Mouse (Mus musculus): ENCODE data around the gene Cep78. TPM values are rescaled to one million over a fixed set of nuclear protein-coding genes. Genes with fewer than 3 reads are reported as not detected.
A peak's percentile ranks its signal among the peaks of the same experiment; 100 is the strongest.

Gene Cep78
- polyA plus RNA-seq, 1 experiment from 2014 or later: 22.0 TPM

DNA sequence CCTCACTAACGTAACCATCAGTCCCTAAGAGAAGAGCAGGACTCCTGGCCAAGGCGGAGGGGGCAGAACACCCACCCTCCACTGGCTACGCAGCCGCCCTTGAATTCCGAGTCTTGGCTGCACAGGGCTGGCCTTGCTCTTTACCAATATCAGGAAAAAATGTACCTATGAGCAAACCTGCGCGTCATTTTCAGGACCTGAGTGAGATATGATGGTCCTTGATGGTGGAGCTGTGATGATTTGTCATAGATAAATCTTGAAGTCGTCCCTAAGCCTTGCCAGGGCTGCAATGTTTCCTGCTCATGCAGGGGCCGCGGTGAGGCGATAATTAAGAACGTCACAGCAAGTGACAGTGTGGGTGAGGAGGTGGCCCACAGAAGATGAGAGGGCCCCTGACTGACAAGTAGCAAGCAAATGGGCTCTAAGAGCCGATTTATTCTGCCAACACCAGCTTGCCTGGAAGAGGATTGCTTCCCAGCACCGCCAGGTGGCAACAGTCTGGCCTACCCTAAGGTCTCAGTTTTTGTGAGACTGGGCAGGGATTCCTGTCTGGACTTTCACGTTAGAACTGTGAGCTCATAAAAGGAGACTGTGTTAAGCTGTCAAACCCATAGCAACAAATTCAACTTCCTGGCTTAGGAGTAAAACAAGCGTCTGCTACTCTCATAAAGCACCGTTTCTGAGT, 21.6 kb downstream of the Cep78 start:
- Histone ChIP-seq H3K4me1 (peaks cover 3% of the 10 kb centered on the region; the same call in 1 of the 2 replicates), H3K9me3 (no peaks in the 10 kb centered on the region), H3K4me3 (no peak overlapping the region), H3K36me3 (peaks cover 26% of the 10 kb centered on the region), H3K27ac (no peak overlapping the region), H3K4me2 (no peak overlapping the region), H3K27me3 (no peaks in the 10 kb centered on the region), H3K9ac (no peak overlapping the region)
- no peak for ATAC-seq (ENCODE audit: insufficient number of reproducible peaks, low FRiP score, low TSS enrichment, low read depth)
- 80% methylated on average over 17 of the region's 17 CpGs for WGBS

- WGBS: 64% methylated on average over 13 of the region's 13 CpGs
- H3K9ac ChIP-seq: no peak overlapping the region
- no peak overlapping the region for H3K27ac ChIP-seq
- no peak overlapping the region for H3K4me2 ChIP-seq
- no peaks in the 10 kb centered on the region for H3K27me3 ChIP-seq
- H3K9me3 ChIP-seq: no peaks in the 10 kb centered on the region
- no peak overlapping the region for H3K4me3 ChIP-seq
- no peak for ATAC-seq (ENCODE audit: insufficient number of reproducible peaks, low FRiP score, low TSS enrichment, low read depth)
- H3K4me1 ChIP-seq: peaks cover 3% of the 10 kb centered on the region; the same call in 1 of the 2 replicates
- peaks cover 26% of the 10 kb centered on the region for H3K36me3 ChIP-seq
Measured at GRCm38 (mm10) chr19:15962313-15962712, 22.5 kb downstream of the Cep78 start.

DNA sequence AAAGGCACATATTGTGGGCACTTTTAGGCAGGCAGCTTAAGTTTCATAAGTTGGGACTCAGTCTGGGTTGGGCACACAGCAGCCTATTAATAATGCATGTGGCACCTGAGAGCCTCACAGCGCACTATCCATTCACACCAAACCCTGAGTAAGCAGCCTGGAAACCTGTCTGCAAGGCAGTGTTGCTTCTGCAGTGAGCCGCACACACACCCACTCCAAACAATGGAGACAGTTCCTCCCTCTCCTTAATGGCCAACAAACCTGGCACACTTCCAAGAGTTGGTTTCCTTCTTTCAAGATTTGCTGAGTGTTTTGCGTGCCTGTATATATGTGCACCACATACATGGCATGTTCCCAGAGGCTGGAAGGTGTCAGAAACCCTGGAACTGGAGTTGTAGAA, 34.6 kb downstream of the Cep78 start:
- Histone ChIP-seq H3K4me2 (no peak overlapping the region), H3K27ac (no peak overlapping the region), H3K9ac (no peak overlapping the region), H3K27me3 (no peaks in the 10 kb centered on the region), H3K4me1 (peaks cover 3% of the 10 kb centered on the region; the same call in 1 of the 2 replicates), H3K36me3 (peaks cover 8% of the 10 kb centered on the region), H3K9me3 (no peaks in the 10 kb centered on the region), H3K4me3 (no peak overlapping the region)
- WGBS: 62% methylated on average over 3 of the region's 3 CpGs
- 0 out of 2 replicates have a peak, but pooled peaks have one; percentile 35 for ATAC-seq (ENCODE audit: insufficient number of reproducible peaks, low FRiP score, low TSS enrichment, low read depth)

DNA sequence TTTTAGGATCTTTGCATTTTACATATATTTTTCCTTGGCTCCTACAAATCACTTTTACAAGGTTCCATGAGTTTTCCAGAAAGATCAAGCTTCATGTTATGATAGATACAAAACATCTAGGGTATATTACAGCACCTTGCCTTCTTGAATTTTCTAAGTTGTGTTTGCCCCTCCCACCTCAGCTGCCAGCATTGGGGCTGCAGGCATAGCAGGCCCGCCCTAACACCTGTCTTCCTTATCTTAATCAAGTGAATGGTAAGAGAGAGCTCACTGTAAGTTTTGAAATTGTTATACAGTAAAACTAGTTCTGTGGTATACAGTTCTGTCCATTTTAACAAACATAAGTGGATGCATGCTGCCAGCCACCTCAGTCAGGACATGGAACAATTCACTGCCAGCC, 35.9 kb downstream of the Cep78 start:
- Histone ChIP-seq H3K9me3 (no peaks in the 10 kb centered on the region), H3K4me2 (no peak overlapping the region), H3K4me1 (peaks cover 3% of the 10 kb centered on the region; the same call in 1 of the 2 replicates), H3K27me3 (no peaks in the 10 kb centered on the region), H3K9ac (no peak overlapping the region), H3K4me3 (no peak overlapping the region), H3K27ac (no peak overlapping the region), H3K36me3 (no peaks in the 10 kb centered on the region)
- ATAC-seq (ENCODE audit: insufficient number of reproducible peaks, low FRiP score, low TSS enrichment, low read depth): no peak
- WGBS: 76% methylated on average over 1 of the region's 1 CpGs

DNA sequence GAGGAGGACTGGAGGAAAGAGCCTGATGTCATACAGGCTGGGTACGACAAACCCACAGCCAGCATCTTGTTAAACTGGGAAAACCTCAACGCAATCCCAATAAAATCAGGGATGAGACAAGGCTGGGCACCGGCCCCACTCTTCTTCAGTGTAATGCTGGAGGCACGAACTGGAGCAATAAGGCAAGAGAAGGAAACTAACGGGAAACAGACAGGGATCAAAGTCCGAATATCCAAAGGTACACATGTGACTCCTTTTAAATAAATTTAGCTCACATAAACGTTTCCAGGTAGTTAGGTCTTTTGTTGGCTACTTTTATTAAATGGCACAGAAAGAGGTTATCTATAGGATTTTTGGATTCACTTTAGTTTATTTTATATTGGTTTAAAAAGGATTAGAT, 36.4 kb downstream of the Cep78 start:
- Histone ChIP-seq H3K4me1 (peaks cover 3% of the 10 kb centered on the region; the same call in 1 of the 2 replicates), H3K9me3 (no peaks in the 10 kb centered on the region), H3K27ac (no peak overlapping the region), H3K27me3 (no peaks in the 10 kb centered on the region), H3K36me3 (no peaks in the 10 kb centered on the region), H3K9ac (no peak overlapping the region), H3K4me3 (no peak overlapping the region), H3K4me2 (no peak overlapping the region)
- WGBS: 48% methylated on average over 7 of the region's 7 CpGs
- ATAC-seq (ENCODE audit: insufficient number of reproducible peaks, low FRiP score, low TSS enrichment, low read depth): no peak

- Histone ChIP-seq H3K4me2 (no peak within 1 kb of the TSS), H3K9me3 (no peaks in the 10 kb centered on the region), H3K36me3 (no peaks in the 10 kb centered on the region), H3K4me3 (no peak within 1 kb of the TSS), H3K27me3 (no peaks in the 10 kb centered on the region), H3K27ac (peak within 1 kb of the TSS; percentile 63), H3K9ac (no peak within 1 kb of the TSS), H3K4me1 (peaks cover 3% of the 10 kb centered on the region; the same call in 1 of the 2 replicates)
- 77% methylated on average over 7 of the region's 7 CpGs for WGBS
- ATAC-seq (ENCODE audit: insufficient number of reproducible peaks, low FRiP score, low TSS enrichment, low read depth): no peak
Measured at GRCm38 (mm10) chr19:15947237-15947636, 37.6 kb downstream of the Cep78 start, which contains the start of gene Psat1. TSS of gene Psat1 (minus strand) at chr19:15947337.

GRCm38 (mm10) chr19:15946663-15947062, 38.1 kb downstream of the Cep78 start:
- Histone ChIP-seq H3K4me1 (peaks cover 3% of the 10 kb centered on the region; the same call in 1 of the 2 replicates), H3K9ac (no peak overlapping the region), H3K4me3 (no peak overlapping the region), H3K4me2 (no peak overlapping the region), H3K9me3 (no peaks in the 10 kb centered on the region), H3K27ac (peak overlapping the region; percentile 63; the same call in 1 of the 2 replicates), H3K27me3 (no peaks in the 10 kb centered on the region), H3K36me3 (no peaks in the 10 kb centered on the region)
- WGBS: 54% methylated on average over 10 of the region's 10 CpGs
- ATAC-seq (ENCODE audit: insufficient number of reproducible peaks, low FRiP score, low TSS enrichment, low read depth): no peak

- H3K4me2 ChIP-seq: no peak overlapping the region
- H3K9ac ChIP-seq: no peak overlapping the region
- H3K36me3 ChIP-seq: no peaks in the 10 kb centered on the region
- H3K9me3 ChIP-seq: no peaks in the 10 kb centered on the region
- H3K4me3 ChIP-seq: no peak overlapping the region
- H3K27ac ChIP-seq: no peak overlapping the region
- peaks cover 3% of the 10 kb centered on the region; the same call in 1 of the 2 replicates for H3K4me1 ChIP-seq
- no peak for ATAC-seq (ENCODE audit: insufficient number of reproducible peaks, low FRiP score, low TSS enrichment, low read depth)
- WGBS: 76% methylated on average over 7 of the region's 7 CpGs
- H3K27me3 ChIP-seq: no peaks in the 10 kb centered on the region
Measured at GRCm38 (mm10) chr19:15943117-15943423, 41.7 kb downstream of the Cep78 start.

DNA sequence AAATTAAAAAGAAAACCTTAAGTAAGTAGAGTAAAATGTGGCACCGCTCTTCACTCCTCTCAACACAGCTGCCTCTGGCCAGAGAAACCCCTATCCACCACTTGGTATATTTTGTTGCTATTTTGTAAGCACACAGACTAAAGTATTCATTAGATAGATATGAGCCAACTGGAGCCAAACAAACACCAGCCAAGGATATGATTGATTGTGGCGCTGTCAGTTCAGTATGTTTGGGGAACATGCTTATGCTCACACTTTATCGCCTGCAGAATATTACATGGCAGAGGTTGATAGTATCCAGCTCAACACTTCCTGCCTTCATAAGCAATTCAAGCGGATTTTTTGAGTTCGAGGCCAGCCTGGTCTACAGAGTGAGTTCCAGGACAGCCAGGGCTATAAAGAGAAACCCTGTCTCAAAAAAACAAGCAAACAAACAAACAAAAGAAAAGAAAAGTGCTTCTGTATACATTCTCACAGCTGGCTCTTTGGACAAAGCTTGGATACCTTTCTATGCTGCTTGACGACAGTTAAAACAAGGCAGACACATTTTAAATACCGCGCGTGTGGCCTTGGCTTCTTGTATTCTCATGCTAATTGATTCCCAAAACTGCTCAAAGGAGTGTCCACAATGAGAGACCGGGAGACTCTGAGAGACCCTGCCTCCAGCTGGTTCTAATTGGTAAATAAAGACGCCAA, 42.2 kb downstream of the Cep78 start:
- peaks cover 3% of the 10 kb centered on the region; the same call in 1 of the 2 replicates for H3K4me1 ChIP-seq
- ATAC-seq (ENCODE audit: insufficient number of reproducible peaks, low FRiP score, low TSS enrichment, low read depth): no peak
- no peak overlapping the region for H3K4me3 ChIP-seq
- no peak overlapping the region for H3K9ac ChIP-seq
- H3K4me2 ChIP-seq: no peak overlapping the region
- no peaks in the 10 kb centered on the region for H3K9me3 ChIP-seq
- H3K27ac ChIP-seq: no peak overlapping the region
- H3K36me3 ChIP-seq: no peaks in the 10 kb centered on the region
- H3K27me3 ChIP-seq: no peaks in the 10 kb centered on the region
- 61% methylated on average over 11 of the region's 11 CpGs for WGBS

DNA sequence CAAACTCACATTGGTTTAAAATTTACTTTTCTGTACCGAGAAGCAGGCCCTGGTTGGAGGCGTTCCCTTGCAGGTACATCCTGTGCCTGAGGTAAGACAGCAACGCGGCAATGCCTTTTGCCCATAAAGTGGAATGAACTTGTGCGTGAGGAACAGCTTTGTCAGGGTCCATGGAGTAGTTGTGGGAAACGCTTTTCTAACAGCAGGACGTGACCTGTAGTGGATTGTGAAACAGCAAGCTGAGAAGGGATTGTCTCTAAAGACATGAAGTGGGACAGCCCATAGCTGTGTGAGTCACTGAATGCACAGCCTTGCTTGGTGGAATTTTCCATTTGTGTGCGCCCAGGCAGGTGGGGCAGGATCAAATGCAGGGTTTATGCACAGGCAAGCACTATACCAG, 43.4 kb downstream of the Cep78 start:
- ATAC-seq (ENCODE audit: insufficient number of reproducible peaks, low FRiP score, low TSS enrichment, low read depth): peak; percentile 72; the same call in 1 of the 2 replicates
- WGBS: 60% methylated on average over 8 of the region's 8 CpGs
- H3K27ac ChIP-seq: peak overlapping the region; percentile 63

DNA sequence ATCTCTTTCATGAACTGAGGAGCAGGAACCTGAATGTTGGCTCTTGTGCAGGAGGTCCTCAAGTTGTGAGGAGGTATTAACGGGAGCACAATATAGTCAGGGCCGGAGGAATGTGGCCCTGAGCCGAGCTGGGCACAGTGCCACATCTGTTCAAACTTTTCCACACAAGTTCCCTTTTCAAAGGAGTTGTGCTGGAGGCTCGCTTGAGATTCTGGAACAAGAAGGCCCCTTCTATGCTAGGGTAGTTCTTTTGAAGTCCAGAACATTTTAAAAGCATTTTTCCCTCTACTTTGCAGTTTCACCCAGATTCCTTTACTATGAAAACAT, 59.1 kb downstream of the Cep78 start:
- no peak overlapping the region for H3K9ac ChIP-seq
- H3K4me3 ChIP-seq: peak overlapping the region; percentile 69
- H3K27ac ChIP-seq: peak overlapping the region; percentile 88
- H3K4me2 ChIP-seq: peak overlapping the region; percentile 96
- H3K4me1 ChIP-seq: peaks cover 30% of the 10 kb centered on the region
- 4% methylated on average over 4 of the region's 4 CpGs for WGBS
- peak; percentile 70 for ATAC-seq (ENCODE audit: insufficient number of reproducible peaks, low FRiP score, low TSS enrichment, low read depth)
- H3K36me3 ChIP-seq: no peaks in the 10 kb centered on the region
- no peaks in the 10 kb centered on the region for H3K9me3 ChIP-seq
- no peaks in the 10 kb centered on the region for H3K27me3 ChIP-seq

More for the DNA sequence above, 43.4 kb downstream of the Cep78 start:
- H3K27me3 ChIP-seq: no peaks in the 10 kb centered on the region
- H3K4me1 ChIP-seq: no peaks in the 10 kb centered on the region
- H3K9me3 ChIP-seq: no peaks in the 10 kb centered on the region
- no peak overlapping the region for H3K4me3 ChIP-seq
- H3K4me2 ChIP-seq: no peak overlapping the region
- no peak overlapping the region for H3K9ac ChIP-seq
- H3K36me3 ChIP-seq: no peaks in the 10 kb centered on the region
